13 mouse cellular contexts compared by ENCODE assay signal in the genomic region with DNA sequence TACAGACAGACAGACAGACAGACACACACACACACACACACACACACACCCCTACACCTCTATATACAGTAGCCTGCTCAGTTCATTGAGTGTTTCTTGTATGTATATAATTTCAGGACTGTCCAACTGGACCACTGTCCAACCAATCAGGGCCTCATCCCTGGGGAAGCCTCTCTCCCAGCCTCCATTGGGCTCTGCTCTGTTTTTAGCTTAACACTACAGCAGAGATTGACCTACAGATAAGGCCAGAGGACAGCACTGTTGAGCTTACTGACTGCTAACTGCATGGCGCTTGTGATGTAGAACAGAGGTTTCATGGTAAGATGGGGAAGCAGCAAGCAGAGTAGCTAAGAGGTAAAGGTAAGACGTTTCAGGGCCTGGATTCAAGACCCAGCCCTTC. TPM values are rescaled to one million over a fixed set of nuclear protein-coding genes. Genes with fewer than 3 reads are reported as not detected.
A peak's percentile ranks its signal among the peaks of the same experiment; 100 is the strongest.
DNase-seq lines count a peak whose midpoint lies in the region.
"Had no signal": no experiment of that assay in that cellular context is flagged by ENCODE, and none has a peak within 500 bp of the region (broad histone marks: within the 10 kb centered on the region; RNA-seq: fewer than 3 reads in every experiment).

No protein-coding gene starts in this region.

- peak; percentile 79 for DNase-seq in heart, adult 11 months
- DNase-seq in heart, postnatal 4 days, result no peak
- DNase-seq: adrenal gland, adult 2 months; adrenal gland, adult 8-10 months; adrenal gland, postnatal 10 days; adrenal gland, postnatal 14 days; adrenal gland, postnatal 25 days; adrenal gland, postnatal 36 days; B cell, adult 2 months; cerebellum, adult 11 months; cerebellum, adult 11-12 months; cerebellum, adult 18-20 months; cerebellum, adult 2 months had no signal

RNA-seq across cellular contexts. Expression of a gene that starts 5.7 kb away (rescaled TPM):
- total RNA-seq in heart, postnatal 4 days (2021), result 10 to 100 TPM; 28.5 to 30.9 TPM
